Mouse (Mus musculus) liver, embryonic 14.5 days (tissue): ENCODE measurements around the gene Sgsh.

Source experiments
- CTCF ChIP-seq: IDR thresholded peaks from 2 replicates; pipeline ENCODE4 v1.5.1; 2016; ENCODE audit warnings: antibody characterized with exemption, low read depth, control low read depth
- EP300 ChIP-seq: IDR thresholded peaks from 2 replicates; pipeline ENCODE4 v1.6.1; 2016; ENCODE audit warnings: antibody characterized with exemption, low read depth

GRCm38 (mm10) chr11:119300986-119301385 is 54.4 kb downstream of the Sgsh start:
- TF ChIP-seq EP300 (no peak), CTCF (no peak)
